Mouse (Mus musculus) kidney, embryonic 14.5 days (tissue): Measurements from ENCODE around the gene Mymx. TPM values are rescaled to one million over a fixed set of nuclear protein-coding genes. Genes with fewer than 3 reads are reported as not detected.

Experiments used
- ATAC-seq: fragments of 200-750 bp; cut with Nextera tagmentation; 2 replicates; pipeline ENCODE4 v1.8.0; 2017; ENCODE audit warnings: moderate number of reproducible peaks, mild to moderate bottlenecking, moderate TSS enrichment, moderate library complexity; ENCODE audit not compliant: low FRiP score, low TSS enrichment
- H3K27ac ChIP-seq: fragments of 300-500 bp; sonication (generic); 2 replicates; pipeline ENCODE4 v1.5.1; 2014; ENCODE audit warnings: low read depth, mild to moderate bottlenecking, low read length, moderate library complexity, mixed read lengths
- H3K27me3 ChIP-seq: fragments of 300-500 bp; sonication (generic); 2 replicates; pipeline ENCODE4 v1.6.1; 2014; ENCODE audit warnings: mild to moderate bottlenecking, low read length; ENCODE audit not compliant: control insufficient read depth, insufficient read depth
- H3K36me3 ChIP-seq: fragments of 300-500 bp; sonication (generic); 2 replicates; pipeline ENCODE4 v1.6.1; 2014; ENCODE audit warnings: low read length, mixed read lengths; ENCODE audit not compliant: control insufficient read depth, insufficient read depth
- H3K4me1 ChIP-seq: fragments of 300-500 bp; sonication (generic); 2 replicates; pipeline ENCODE4 v1.6.1; 2014; ENCODE audit warnings: low read length, mixed read lengths; ENCODE audit not compliant: control insufficient read depth, insufficient read depth
- H3K4me2 ChIP-seq: fragments of 300-500 bp; sonication (generic); replicated peaks from 2 replicates; pipeline ENCODE4 v1.6.1; 2014; ENCODE audit warnings: low read depth, mild to moderate bottlenecking, low read length
- H3K4me3 ChIP-seq: fragments of 300-500 bp; sonication (generic); 2 replicates; pipeline ENCODE4 v1.5.1; 2014; ENCODE audit warnings: mild to moderate bottlenecking, low read length
- H3K9ac ChIP-seq: fragments of 300-500 bp; sonication (generic); 2 replicates; pipeline ENCODE4 v1.6.1; 2014; ENCODE audit warnings: low read depth, mild to moderate bottlenecking, low read length, moderate library complexity
- H3K9me3 ChIP-seq: fragments of 300-500 bp; sonication (generic); 2 replicates; pipeline ENCODE4 v1.6.1; 2016; ENCODE audit warnings: low read length; ENCODE audit not compliant: control insufficient read depth
- WGBS: fragments of 180-500 bp; shearing (Covaris S2); extraction: QIAGEN DNeasy Blood & Tissue Kit; methylation state at CpG from one replicate; pipeline ENCODE4 v1.1.7; 2014; 5-methylcytosine and 5-hydroxymethylcytosine counted together
- polyA plus RNA-seq: library from polyadenylated mRNA; unstranded; fragments of >200 nt; fragmentation: Nextera tagmentation; extraction: Ambion mirVana; gene quantifications from 2 replicates; pipeline ENCODE4 v1.2.1, GENCODE M21; 2014

The Mymx gene
- polyA plus RNA-seq, 1 experiment from 2014 or later = 4.2 TPM

GRCm38 (mm10) chr17:45595736-45596390 is 6.0 kb downstream of the Mymx start:
- Histone ChIP-seq H3K4me3 (peak overlapping the region; percentile 61), H3K27me3 (peaks cover 3% of the 10 kb centered on the region; the same call in 1 of the 2 replicates), H3K4me1 (peaks cover 62% of the 10 kb centered on the region), H3K36me3 (no peaks in the 10 kb centered on the region), H3K27ac (no peak overlapping the region), H3K4me2 (peak overlapping the region; percentile 97), H3K9me3 (no peaks in the 10 kb centered on the region), H3K9ac (peak overlapping the region; percentile 72)
- 3% methylated on average over 23 of the region's 23 CpGs for WGBS
- ATAC-seq = peak; percentile 30

GRCm38 (mm10) chr17:45594881-45595735 is 6.8 kb downstream of the Mymx start:
- Histone ChIP-seq H3K4me1 (peaks cover 62% of the 10 kb centered on the region), H3K4me3 (peak overlapping the region; percentile 61), H3K9me3 (no peaks in the 10 kb centered on the region), H3K4me2 (peak overlapping the region; percentile 97), H3K36me3 (no peaks in the 10 kb centered on the region), H3K9ac (peak overlapping the region; percentile 72), H3K27me3 (peaks cover 3% of the 10 kb centered on the region; the same call in 1 of the 2 replicates), H3K27ac (no peak overlapping the region)
- WGBS = 1% methylated on average over 58 of the region's 58 CpGs
- ATAC-seq = peak; percentile 78

GRCm38 (mm10) chr17:45594195-45594594 is 7.7 kb downstream of the Mymx start:
- Histone ChIP-seq H3K9me3 (no peaks in the 10 kb centered on the region), H3K4me2 (peak overlapping the region; percentile 97), H3K9ac (peak overlapping the region; percentile 72), H3K4me1 (peaks cover 54% of the 10 kb centered on the region), H3K4me3 (peak overlapping the region; percentile 61), H3K27ac (no peak overlapping the region), H3K36me3 (peaks cover 8% of the 10 kb centered on the region; the same call in 1 of the 2 replicates), H3K27me3 (peaks cover 3% of the 10 kb centered on the region; the same call in 1 of the 2 replicates)
- WGBS = 44% methylated on average over 8 of the region's 8 CpGs
- ATAC-seq = no peak

- Histone ChIP-seq H3K4me2 (peak overlapping the region; percentile 9), H3K9ac (0 out of 2 replicates have a peak overlapping the region, but pooled peaks have one; percentile 25), H3K9me3 (no peaks in the 10 kb centered on the region), H3K27ac (no peak overlapping the region), H3K4me1 (peaks cover 51% of the 10 kb centered on the region), H3K4me3 (peak overlapping the region; percentile 1; the same call in 1 of the 2 replicates), H3K36me3 (peaks cover 9% of the 10 kb centered on the region; the same call in 1 of the 2 replicates), H3K27me3 (peaks cover 3% of the 10 kb centered on the region; the same call in 1 of the 2 replicates)
- WGBS = 33% methylated on average over 8 of the region's 8 CpGs
- ATAC-seq = no peak
Observed at GRCm38 (mm10) chr17:45593479-45593878, 8.4 kb downstream of the Mymx start.

- ATAC-seq = no peak
- Histone ChIP-seq H3K4me3 (peak overlapping the region; percentile 1; the same call in 1 of the 2 replicates), H3K27me3 (peaks cover 3% of the 10 kb centered on the region; the same call in 1 of the 2 replicates), H3K36me3 (peaks cover 9% of the 10 kb centered on the region; the same call in 1 of the 2 replicates), H3K27ac (no peak overlapping the region), H3K4me2 (peak overlapping the region; percentile 9), H3K4me1 (peaks cover 51% of the 10 kb centered on the region), H3K9me3 (no peaks in the 10 kb centered on the region), H3K9ac (peak overlapping the region; percentile 25; the same call in 1 of the 2 replicates)
- 55% methylated on average over 8 of the region's 8 CpGs for WGBS
Observed at GRCm38 (mm10) chr17:45592606-45593431, 9.1 kb downstream of the Mymx start.

- Histone ChIP-seq H3K9me3 (no peaks in the 10 kb centered on the region), H3K27ac (no peak overlapping the region), H3K36me3 (peaks cover 12% of the 10 kb centered on the region; the same call in 1 of the 2 replicates), H3K4me3 (no peak overlapping the region; the same call in 1 of the 2 replicates), H3K27me3 (peaks cover 3% of the 10 kb centered on the region; the same call in 1 of the 2 replicates), H3K4me1 (peaks cover 50% of the 10 kb centered on the region), H3K9ac (peak overlapping the region; percentile 25; the same call in 1 of the 2 replicates), H3K4me2 (peak overlapping the region; percentile 9)
- WGBS = 46% methylated on average over 16 of the region's 16 CpGs
- no peak for ATAC-seq
Observed at GRCm38 (mm10) chr17:45591701-45592605, 9.9 kb downstream of the Mymx start.

GRCm38 (mm10) chr17:45590410-45590809 is 11.5 kb downstream of the Mymx start:
- WGBS = 78% methylated on average over 6 of the region's 6 CpGs
- Histone ChIP-seq H3K27me3 (peaks cover 3% of the 10 kb centered on the region; the same call in 1 of the 2 replicates), H3K4me2 (no peak overlapping the region), H3K4me3 (no peak overlapping the region), H3K9me3 (0 out of 2 replicates have a peak, but pooled peaks cover 5% of the 10 kb centered on the region), H3K9ac (no peak overlapping the region), H3K4me1 (peaks cover 42% of the 10 kb centered on the region), H3K27ac (no peak overlapping the region), H3K36me3 (peaks cover 19% of the 10 kb centered on the region; the same call in 1 of the 2 replicates)
- ATAC-seq = no peak
